Mouse (Mus musculus): ENCODE data around the gene Ptprk. TPM values are rescaled to one million over a fixed set of nuclear protein-coding genes. Genes with fewer than 3 reads are reported as not detected.

Ptprk gene
- total RNA-seq, 2 experiments from 2014 or later, result 20.9 to 21.0 TPM

- DNase-seq, result no peak
Observed at GRCm38 (mm10) chr10:28391168-28391567, 316.5 kb downstream of the Ptprk start.

DNA sequence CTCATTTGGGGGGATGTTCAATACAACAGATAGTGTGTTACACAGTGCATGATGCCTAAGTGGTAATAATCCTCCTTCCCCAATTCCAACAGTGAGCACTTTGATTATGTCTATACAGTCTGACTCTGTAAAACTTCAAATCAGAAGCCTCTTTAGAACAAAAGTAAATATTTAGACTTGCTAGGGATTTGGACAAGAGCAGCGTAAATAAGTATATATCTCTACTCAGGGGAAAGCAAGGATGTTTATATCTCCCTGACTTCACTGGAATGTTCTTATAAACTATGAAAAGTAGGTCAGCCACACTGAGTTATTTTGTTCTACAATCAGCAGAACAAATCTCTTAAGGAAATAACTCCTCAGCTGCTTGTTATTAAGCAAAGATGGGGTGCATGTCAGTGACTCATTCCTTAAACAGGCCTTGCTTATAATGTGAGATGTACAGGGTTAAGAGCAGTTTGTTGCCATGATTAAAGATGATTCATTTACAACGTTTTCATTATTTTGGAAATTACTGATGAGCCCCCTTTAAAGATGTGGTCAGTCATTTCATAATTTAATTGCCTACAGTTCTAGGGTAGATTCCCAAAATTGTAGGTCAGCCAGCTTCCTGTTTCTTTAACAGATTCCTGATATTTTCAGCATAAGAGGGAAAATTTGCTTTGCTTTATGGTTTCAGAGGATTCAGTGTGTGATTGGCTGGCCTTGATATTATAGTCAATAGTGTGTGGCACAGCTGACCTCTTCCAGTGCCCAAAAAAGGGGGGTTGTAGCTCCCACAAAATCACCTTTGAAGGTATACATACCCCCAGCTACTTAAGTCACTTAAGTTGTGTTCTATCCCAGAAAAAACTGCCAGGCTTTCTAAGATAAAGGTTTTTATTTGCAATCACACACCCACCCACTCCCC, 321.2 kb downstream of the Ptprk start:
- intact Hi-C loops (cut with DNase I), result no loop called here
- DNase-seq, result no peak

More at GRCm38 (mm10) chr10:28391168-28391567, 316.5 kb downstream of the Ptprk start:
- intact Hi-C loops (cut with DNase I), result no loop called here

DNA sequence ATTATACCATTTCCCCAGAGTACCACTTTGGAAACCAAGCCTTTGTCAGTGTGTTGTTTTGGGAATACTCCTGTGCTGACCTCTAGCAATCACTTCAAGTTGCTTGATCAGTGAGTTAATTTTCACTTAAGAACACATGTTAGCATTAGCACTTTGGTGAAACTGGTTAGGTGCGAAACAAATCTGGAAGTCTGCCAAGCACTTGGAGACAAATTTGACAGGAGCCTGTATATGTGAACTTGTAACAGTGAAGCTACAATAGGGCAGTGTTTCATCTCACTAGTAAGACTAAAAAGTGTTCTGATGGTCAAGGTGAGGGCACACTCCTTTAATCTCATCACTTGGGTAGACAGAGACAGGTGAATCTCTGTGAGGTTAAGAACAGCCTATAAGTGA, 321.9 kb downstream of the Ptprk start:
- intact Hi-C loops (cut with DNase I), result no loop called here
- no peak for DNase-seq

GRCm38 (mm10) chr10:28401796-28402195, 327.2 kb downstream of the Ptprk start:
- DNase-seq, result no peak
- intact Hi-C loops (cut with DNase I), result no loop called here

GRCm38 (mm10) chr10:28408980-28409379, 334.4 kb downstream of the Ptprk start:
- DNase-seq, result no peak
- intact Hi-C loops (cut with DNase I), result no loop called here

DNA sequence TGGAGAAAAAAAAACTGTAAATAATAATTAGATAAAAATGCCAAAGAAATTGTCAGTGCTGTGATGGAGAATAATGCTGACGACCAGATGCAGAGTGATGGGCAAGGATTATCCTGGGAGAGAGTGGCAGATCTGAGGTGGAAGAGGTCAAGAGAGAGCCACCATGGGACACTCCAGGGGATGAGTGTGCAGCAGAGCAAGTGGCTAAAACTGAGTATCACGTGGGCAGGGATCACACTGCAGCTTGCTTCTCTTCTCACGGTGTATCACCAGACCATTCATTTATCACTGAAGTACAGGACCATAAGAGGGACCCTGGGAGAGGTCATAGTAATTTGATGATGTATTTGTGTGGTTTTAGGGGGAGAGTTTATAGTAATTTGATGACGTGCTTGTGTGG, 340.2 kb downstream of the Ptprk start:
- intact Hi-C loops (cut with DNase I), result no loop called here
- no peak for DNase-seq

GRCm38 (mm10) chr10:28422622-28423021, 348.0 kb downstream of the Ptprk start:
- intact Hi-C loops (cut with DNase I), result no loop called here

DNA sequence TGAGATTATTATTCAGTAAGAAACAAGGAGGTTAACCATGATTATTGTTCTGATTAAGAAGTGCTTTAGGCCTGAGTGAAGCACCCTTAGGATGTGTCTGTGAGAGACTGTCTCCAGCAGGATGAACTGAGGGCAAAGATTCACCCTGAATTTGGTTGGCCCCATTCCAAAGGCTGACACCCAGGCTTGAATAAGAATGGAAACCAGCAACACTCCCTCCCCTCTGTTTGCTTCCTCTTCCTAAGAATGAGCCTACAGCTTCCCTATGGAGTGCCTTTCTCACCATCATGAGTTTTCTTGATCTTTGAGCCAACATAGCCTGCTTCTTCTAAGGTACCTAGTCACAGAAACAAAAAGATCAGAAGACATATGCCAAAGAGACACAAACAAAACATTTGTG, 350.8 kb downstream of the Ptprk start:
- intact Hi-C loops (cut with DNase I), result no loop called here
- peak in 1 of 2 experiments; percentile 3 for DNase-seq

More at GRCm38 (mm10) chr10:28422622-28423021, 348.0 kb downstream of the Ptprk start:
- no peak for DNase-seq

GRCm38 (mm10) chr10:28436084-28436483, 361.5 kb downstream of the Ptprk start:
- no peak for DNase-seq
- intact Hi-C loops (cut with DNase I), result no loop called here

DNA sequence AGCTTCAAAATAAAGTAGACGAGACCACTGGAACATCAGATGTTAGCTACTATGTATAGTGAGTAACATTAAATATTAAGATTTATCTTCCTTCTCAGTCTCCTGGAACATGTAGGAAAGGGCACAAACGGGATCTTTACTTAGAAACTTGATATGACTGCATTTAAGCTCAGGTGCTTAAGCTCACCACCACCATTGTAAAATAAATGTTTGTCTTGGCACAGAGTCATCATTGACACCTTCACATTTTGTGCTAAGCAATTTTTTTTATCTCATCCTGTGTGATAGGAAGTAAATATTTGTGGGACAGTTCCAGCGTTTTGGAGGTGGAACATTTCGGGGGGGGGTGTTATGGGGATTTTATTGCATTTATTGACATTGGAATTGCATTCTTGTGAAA, 375.2 kb downstream of the Ptprk start:
- no peak for DNase-seq
- intact Hi-C loops (cut with DNase I), result no loop called here

- DNase-seq, result no peak
- intact Hi-C loops (cut with DNase I), result no loop called here
Observed at GRCm38 (mm10) chr10:28450642-28451041, 376.0 kb downstream of the Ptprk start.

DNA sequence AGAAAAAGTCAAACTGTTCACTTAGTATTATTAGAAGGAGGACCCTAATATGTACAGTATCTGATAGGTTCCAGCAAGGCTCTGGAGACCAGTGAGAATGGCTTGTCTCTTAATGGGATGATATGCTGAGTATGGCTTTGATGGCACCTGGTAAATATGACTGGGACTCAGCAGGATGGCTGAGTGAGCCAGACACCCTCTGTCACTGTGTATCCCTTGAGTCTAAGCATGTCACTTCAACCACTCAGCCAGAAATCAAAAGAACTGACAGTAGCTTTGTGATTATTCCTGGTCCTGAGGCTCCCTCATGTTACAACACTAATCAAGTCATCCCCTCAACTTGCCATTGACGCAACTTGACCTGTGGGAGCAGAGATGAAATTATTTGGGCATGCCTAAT, 383.4 kb downstream of the Ptprk start:
- DNase-seq, result no peak
- intact Hi-C loops (cut with DNase I), result no loop called here

DNA sequence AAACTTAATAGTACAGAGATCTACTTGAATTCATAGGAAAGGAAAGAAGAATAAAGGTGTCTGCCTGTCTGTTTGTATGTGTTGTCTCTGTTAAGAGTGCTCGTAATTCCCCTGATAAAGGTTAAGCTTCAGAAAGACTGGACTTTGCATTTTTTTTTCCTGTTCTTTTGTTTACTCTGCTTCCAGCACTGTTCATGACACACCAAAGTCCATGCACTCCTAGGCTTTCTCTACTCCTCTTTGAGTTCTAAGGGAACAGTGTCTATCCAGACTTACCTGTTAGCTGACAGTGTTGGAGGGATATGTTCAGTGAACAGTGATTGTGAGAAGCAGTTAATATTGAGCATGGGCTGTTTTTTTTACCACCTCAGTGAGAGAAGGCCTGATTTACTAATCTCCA, 385.3 kb downstream of the Ptprk start:
- no peak for DNase-seq
- intact Hi-C loops (cut with DNase I), result no loop called here

- intact Hi-C loops (cut with DNase I), result no loop called here
- no peak for DNase-seq
Observed at GRCm38 (mm10) chr10:28463706-28464105, 389.1 kb downstream of the Ptprk start.

- intact Hi-C loops (cut with DNase I), result no loop called here
- no peak for DNase-seq
Observed at GRCm38 (mm10) chr10:28464766-28465548, 390.3 kb downstream of the Ptprk start.

DNA sequence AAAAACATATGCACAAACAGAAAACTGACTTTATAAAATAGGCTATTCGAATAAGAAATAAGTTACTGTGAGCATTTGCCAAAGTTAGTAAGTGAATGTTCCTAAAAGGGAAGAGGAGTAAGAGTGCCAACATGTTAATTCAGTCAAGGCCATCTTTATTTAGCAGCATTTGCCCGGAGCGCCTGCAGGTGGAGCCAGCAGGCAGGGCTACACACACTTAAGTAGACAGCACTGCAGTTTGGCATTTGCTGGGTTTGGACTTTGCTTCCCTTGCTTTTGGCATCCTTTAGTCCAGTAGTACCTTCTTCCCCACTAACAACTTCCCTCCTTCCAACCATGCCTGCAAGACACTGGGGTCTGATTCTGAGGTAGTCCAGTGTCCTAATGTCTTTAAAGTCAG, 411.0 kb downstream of the Ptprk start:
- DNase-seq, result peak; percentile 27 to 40
- intact Hi-C loops (cut with DNase I), result loop anchor here (2.0 kb wide), 2 partner anchors 245 to 359 kb away; no protein-coding TSS in a partner anchor

DNA sequence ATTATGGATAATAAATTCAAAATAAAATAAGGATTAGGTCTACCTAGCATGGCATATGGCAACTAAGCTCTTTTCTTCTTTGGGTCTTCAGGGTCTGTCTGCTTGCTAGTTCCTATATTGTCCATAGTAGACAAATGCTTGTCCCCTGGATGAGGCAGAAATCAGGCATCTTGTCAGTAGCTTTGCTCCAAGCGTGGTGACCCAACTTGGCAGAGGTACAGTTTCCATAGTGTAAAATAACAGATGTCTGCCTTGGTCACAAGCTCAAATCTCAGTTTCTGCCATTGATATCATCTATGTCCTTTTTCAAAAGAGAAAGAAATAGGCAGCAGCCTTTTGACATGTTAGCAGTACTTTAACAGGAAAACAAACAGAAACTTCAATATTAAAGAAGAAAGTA, 416.4 kb downstream of the Ptprk start:
- intact Hi-C loops (cut with DNase I), result no loop called here

GRCm38 (mm10) chr10:28492206-28492605, 417.6 kb downstream of the Ptprk start:
- DNase-seq, result peak in 1 of 2 experiments; percentile 20
- intact Hi-C loops (cut with DNase I), result no loop called here

More for the DNA sequence above, 416.4 kb downstream of the Ptprk start:
- DNase-seq, result no peak

DNA sequence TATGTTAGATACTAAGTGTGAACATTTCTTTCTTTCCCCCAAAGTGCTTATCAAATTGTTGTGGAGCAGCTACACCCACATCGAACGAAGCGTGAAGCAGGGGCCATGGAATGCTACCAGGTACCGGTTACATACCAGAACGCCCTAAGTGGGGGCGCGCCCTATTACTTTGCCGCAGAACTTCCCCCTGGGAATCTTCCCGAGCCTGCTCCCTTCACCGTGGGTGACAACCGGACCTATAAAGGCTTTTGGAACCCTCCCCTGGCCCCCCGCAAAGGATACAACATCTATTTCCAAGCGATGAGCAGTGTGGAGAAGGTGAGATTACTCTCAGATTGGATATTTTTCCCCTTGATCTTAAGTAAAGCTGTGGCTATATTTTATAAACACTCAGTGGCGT, 418.2 kb downstream of the Ptprk start:
- no peak for DNase-seq
- intact Hi-C loops (cut with DNase I), result no loop called here

DNA sequence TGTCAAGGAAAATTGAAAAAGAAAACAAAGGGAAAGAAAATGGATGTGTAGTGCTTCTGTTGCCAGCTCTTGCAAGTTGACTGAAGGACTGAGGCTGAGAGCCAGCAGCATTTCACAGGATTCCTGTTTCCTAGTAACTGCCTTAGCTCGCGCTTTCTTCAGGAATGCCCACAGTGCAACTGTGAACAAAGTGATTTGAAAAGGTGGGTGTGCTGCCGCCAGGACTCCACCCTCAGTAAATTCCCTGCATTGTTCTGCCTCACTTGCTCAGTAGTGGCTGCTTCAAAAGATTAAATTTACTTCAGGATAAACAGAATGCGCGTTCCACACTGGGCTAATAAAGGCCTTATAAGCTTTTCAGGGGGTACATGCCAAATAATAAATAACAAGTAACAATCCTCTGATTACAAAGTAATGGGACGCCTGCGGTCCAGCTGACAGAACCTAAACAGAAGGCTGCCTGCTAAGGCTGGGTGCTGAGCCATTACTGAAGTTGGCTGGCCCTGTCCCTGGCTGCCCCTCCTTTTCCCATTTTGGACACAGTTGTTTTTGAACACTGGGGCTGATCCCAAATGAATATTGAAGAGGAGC, 418.7 kb downstream of the Ptprk start:
- peak in 1 of 2 experiments; percentile 7 for DNase-seq
- intact Hi-C loops (cut with DNase I), result no loop called here

- intact Hi-C loops (cut with DNase I), result no loop called here
- no peak for DNase-seq
Observed at GRCm38 (mm10) chr10:28497791-28498190, 423.2 kb downstream of the Ptprk start.
